Mouse (Mus musculus) E14TG2a.4 (cell line): Measurements from ENCODE around the gene Dnal1.

Source experiments
- CTCF ChIP-seq: conservative IDR thresholded peaks from 2 replicates; pipeline ENCODE4 v1.5.1; 2014; ENCODE audit warnings: low read length
- NANOG ChIP-seq: IDR thresholded peaks from 2 replicates; pipeline ENCODE4 v1.6.1; 2014; ENCODE audit warnings: borderline replicate concordance, low read length, mixed read lengths

DNA sequence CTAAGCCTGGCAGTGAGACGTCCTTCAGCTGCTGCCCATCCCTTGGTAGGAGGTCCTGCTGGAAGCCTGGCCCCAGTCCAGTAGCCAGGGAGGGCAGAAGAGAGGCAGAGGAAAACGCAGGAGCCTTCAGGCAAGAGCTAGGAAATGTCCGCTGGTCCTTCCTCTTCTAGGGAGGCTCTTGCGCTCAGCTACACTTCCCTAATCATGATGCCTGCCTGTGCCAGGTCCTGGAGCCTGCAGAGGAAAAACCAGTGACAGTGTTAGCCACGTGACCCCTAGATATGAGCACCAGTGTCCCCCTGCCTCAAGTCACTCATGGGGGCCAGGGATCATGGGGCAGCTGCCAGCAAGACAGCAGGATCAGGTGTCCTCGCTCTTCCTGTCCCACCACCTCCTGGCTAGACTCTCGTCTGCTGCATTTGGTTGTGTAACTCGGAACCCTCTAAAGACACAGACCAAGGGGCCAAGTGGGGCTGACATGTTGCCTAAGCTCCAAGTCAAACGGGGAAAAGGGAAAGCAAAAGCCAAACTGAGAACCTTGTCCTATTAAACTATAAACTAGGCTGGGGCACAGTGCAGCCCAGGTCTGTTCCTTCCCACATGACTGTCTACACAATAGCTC is 60.1 kb downstream of the Dnal1 start:
- TF ChIP-seq NANOG (no peak), CTCF (no peak)
